Mouse (Mus musculus): Measurements from ENCODE around the gene Tnf. TPM values are rescaled to one million over a fixed set of nuclear protein-coding genes. Genes with fewer than 3 reads are reported as not detected.

Gene Tnf
- polyA plus RNA-seq, 1 experiment from 2014 or later = 0.48 TPM

DNA sequence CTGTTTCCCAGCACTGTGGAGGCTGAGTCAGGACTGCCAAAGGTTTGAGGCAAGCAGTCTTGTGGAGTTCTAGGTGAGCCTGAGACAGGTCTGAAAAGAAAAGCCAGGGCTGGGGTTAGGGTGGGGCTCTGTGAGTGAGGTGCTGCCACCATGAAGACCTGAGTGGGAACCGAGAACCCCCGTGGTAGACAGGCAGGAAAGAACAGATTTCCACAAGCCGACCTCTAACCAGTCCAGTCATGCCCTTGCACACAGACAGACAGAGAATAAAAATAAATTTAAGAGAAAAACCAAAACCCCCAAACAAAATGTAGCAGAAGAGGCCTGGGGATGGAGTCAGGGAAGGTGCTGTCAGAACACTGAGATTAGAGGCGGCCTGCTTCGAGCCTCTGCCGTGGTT lies 26.4 kb downstream of the Tnf start:
- 60% methylated on average over 6 of the region's 6 CpGs for WGBS (ENCODE audit: insufficient replicate concordance)
- no peak overlapping the region for H3K27ac ChIP-seq (ENCODE audit: low read length)
- H3K27me3 ChIP-seq (ENCODE audit: control insufficient read depth, insufficient read depth, low read depth, low read length) = no peaks in the 10 kb centered on the region
- no peak overlapping the region for H3K9ac ChIP-seq (ENCODE audit: low read depth, low read length)
- H3K36me3 ChIP-seq (ENCODE audit: control insufficient read depth, insufficient read depth) = no peaks in the 10 kb centered on the region
- ATAC-seq (ENCODE audit: low read depth) = no peak
- H3K4me3 ChIP-seq (ENCODE audit: low read depth, low read length) = no peak overlapping the region
- no peaks in the 10 kb centered on the region for H3K4me1 ChIP-seq (ENCODE audit: control insufficient read depth, low read depth, low read length)
- no peak overlapping the region for H3K4me2 ChIP-seq (ENCODE audit: low read depth, low read length)
- H3K9me3 ChIP-seq (replicated peaks; ENCODE audit: control insufficient read depth, low read length) = no peaks in the 10 kb centered on the region

DNA sequence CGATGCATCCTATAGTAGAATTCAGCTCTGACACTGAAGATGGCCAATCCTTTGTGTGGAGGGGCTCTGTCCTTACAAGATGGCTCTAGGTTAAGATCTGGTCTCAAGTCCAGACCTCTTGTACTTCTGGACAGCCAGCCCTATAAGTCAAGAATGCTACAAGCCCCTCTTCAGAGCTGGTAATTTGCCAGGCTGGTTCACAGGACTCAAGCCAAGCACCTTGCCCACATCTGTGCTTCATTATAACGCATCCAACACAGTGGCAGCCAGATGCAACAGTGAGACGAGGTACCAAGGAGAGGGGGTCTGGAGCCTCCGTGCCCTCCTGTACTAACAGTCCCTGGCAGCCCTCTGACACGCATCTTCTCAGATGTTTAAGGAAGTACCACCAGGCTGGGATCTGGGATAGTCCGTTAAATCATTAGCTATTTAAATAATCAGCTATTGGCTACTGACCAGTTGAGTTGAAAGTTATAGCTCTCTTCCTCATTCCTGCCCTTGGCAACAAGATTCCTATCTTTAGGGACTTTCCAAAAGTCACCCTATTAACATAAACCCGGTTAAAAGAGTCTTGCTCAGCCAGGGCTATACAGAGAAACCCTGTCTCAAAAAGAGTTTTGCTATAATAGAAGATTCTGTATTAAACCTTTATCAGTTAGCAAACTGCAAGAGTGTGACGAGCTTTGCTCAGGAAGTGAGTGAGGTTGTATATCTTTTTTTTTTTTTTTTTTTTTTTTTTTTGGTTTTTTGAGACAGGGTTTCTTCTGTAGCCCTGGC lies 27.4 kb downstream of the Tnf start:
- Histone ChIP-seq H3K4me1 (ENCODE audit: control insufficient read depth, low read depth, low read length) (no peaks in the 10 kb centered on the region), H3K36me3 (ENCODE audit: control insufficient read depth, insufficient read depth) (no peaks in the 10 kb centered on the region), H3K9ac (ENCODE audit: low read depth, low read length) (no peak overlapping the region), H3K4me3 (ENCODE audit: low read depth, low read length) (no peak overlapping the region), H3K27me3 (ENCODE audit: control insufficient read depth, insufficient read depth, low read depth, low read length) (no peaks in the 10 kb centered on the region), H3K27ac (ENCODE audit: low read length) (no peak overlapping the region), H3K9me3 (replicated peaks; ENCODE audit: control insufficient read depth, low read length) (no peaks in the 10 kb centered on the region), H3K4me2 (ENCODE audit: low read depth, low read length) (no peak overlapping the region)
- ATAC-seq (ENCODE audit: low read depth) = no peak
- 50% methylated on average over 8 of the region's 8 CpGs for WGBS (ENCODE audit: insufficient replicate concordance)

DNA sequence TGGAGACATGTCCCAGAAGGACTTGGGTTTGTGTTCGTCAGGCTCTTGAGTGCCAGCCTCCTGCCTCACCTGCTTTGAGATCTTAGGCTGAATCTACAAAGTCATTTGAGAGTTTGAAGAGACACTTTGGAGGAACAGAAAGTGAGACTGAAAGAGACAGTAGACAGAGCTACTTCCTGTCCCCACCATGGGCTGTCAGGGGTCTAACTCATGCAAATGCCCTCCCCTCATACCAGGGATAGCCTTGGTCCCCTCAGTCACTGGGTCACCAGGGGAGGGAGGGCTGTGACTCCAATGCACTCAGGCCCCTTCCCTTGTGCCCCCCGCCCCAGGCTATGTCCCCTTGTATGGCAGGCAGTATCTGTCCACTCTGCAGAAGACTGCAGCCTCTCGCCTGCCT lies 28.5 kb downstream of the Tnf start:
- no peak overlapping the region for H3K4me2 ChIP-seq (ENCODE audit: low read depth, low read length)
- 38% methylated on average over 3 of the region's 3 CpGs for WGBS (ENCODE audit: insufficient replicate concordance)
- ATAC-seq (ENCODE audit: low read depth) = no peak
- no peaks in the 10 kb centered on the region for H3K27me3 ChIP-seq (ENCODE audit: control insufficient read depth, insufficient read depth, low read depth, low read length)
- no peak overlapping the region for H3K27ac ChIP-seq (ENCODE audit: low read length)
- H3K9ac ChIP-seq (ENCODE audit: low read depth, low read length) = no peak overlapping the region
- no peaks in the 10 kb centered on the region for H3K9me3 ChIP-seq (replicated peaks; ENCODE audit: control insufficient read depth, low read length)
- H3K4me3 ChIP-seq (ENCODE audit: low read depth, low read length) = no peak overlapping the region
- no peaks in the 10 kb centered on the region for H3K4me1 ChIP-seq (ENCODE audit: control insufficient read depth, low read depth, low read length)
- no peaks in the 10 kb centered on the region for H3K36me3 ChIP-seq (ENCODE audit: control insufficient read depth, insufficient read depth)

DNA sequence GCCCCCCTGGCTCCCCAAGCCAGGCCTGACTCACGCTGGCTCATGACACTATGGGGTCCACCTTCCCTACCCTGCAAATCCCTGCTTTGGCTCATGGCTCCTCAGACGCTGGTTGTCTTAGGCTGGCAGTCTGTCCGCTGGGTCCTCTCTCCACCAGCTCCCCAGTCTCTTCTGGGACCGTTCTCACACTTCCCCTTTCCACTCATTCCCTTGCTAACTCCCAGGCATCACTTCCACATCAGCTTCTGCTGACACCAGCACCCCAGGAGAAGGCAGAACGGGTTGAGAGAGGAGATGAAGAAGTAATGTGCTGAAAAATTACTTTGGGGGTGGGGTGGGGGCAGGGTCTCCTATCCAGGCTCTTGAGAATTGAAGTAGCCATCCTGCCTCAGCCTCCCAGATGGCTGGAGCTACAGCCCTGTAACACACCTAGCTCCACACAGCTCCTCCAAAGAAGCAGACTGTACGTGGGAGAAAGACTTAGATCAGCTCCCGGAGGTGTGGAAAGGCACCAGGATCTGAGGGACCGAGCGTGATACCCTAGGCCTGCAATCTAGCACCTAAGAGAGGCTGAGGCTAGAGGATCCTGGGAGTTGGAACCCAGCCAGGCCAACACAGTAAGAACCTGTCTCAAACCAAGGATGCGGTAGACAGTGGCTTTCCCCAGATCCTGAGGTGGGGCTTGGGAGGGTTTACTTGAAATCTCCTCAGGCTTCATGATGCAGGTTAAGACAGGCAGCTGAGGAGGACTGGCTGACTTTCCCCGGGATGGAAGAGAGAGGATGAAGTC lies 29.2 kb downstream of the Tnf start:
- no peaks in the 10 kb centered on the region for H3K36me3 ChIP-seq (ENCODE audit: control insufficient read depth, insufficient read depth)
- WGBS (ENCODE audit: insufficient replicate concordance) = 49% methylated on average over 11 of the region's 11 CpGs
- no peak overlapping the region for H3K9ac ChIP-seq (ENCODE audit: low read depth, low read length)
- no peak overlapping the region for H3K4me2 ChIP-seq (ENCODE audit: low read depth, low read length)
- H3K9me3 ChIP-seq (replicated peaks; ENCODE audit: control insufficient read depth, low read length) = no peaks in the 10 kb centered on the region
- H3K4me3 ChIP-seq (ENCODE audit: low read depth, low read length) = no peak overlapping the region
- H3K27me3 ChIP-seq (ENCODE audit: control insufficient read depth, insufficient read depth, low read depth, low read length) = no peaks in the 10 kb centered on the region
- no peaks in the 10 kb centered on the region for H3K4me1 ChIP-seq (ENCODE audit: control insufficient read depth, low read depth, low read length)
- H3K27ac ChIP-seq (ENCODE audit: low read length) = no peak overlapping the region
- no peak for ATAC-seq (ENCODE audit: low read depth)

DNA sequence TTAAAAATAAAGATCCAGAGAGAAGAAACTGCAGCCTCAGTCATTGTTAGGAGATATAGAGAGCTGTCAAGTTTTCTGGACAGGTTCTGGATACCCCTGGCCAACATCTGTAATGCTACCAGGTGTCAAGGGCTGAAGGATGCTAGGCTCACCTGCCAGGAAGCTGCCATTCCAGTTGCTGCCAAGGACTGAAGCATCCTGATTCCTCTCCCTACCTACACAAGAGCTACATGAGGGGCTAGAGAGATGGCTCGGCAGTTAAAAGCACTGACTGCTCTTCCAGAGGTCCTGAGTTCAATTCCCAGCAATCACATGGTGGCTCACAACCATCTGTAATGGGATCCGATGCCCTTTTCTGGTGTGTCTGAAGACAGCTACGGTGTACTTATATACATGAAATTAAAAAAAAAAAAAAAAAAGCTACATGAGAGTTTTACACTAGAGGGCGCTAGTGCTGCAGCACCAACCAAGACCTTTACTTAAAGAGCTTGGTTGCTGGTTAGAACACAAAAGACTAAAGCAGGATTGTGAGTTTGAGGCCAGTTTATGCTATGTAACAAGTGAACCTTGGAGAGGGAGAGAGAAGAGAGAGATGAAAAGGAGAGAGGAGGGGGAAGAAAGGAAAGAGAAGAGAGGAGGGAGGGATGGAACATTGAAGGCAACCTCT lies 33.1 kb downstream of the Tnf start:
- ATAC-seq (ENCODE audit: low read depth) = no peak
- WGBS (ENCODE audit: insufficient replicate concordance) = 9% methylated on average over 4 of the region's 4 CpGs
- Histone ChIP-seq H3K9ac (ENCODE audit: low read depth, low read length) (no peak overlapping the region), H3K9me3 (replicated peaks; ENCODE audit: control insufficient read depth, low read length) (no peaks in the 10 kb centered on the region), H3K4me2 (ENCODE audit: low read depth, low read length) (no peak overlapping the region), H3K27ac (ENCODE audit: low read length) (no peak overlapping the region), H3K4me3 (ENCODE audit: low read depth, low read length) (no peak overlapping the region), H3K4me1 (ENCODE audit: control insufficient read depth, low read depth, low read length) (peaks cover 8% of the 10 kb centered on the region), H3K36me3 (ENCODE audit: control insufficient read depth, insufficient read depth) (no peaks in the 10 kb centered on the region), H3K27me3 (ENCODE audit: control insufficient read depth, insufficient read depth, low read depth, low read length) (no peaks in the 10 kb centered on the region)

DNA sequence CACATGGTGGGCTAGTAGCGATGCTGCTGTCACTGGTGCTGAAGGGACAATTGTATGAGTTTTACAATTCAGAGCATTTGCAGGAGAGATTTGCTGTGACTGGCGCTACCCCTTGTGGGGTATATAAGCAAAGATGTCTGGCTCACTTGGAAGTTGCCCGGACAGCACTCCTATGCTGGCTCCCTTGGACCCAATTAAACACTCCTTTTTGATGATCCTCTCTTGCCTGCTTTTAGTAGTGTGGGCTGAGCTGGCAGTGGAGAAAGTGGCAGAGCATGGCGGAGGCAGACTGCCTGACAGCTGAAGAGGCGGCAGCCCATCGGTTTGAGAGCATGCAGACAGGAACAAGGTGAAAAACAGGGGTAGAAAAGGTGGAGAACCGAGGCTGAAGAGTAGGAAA lies 34.0 kb downstream of the Tnf start:
- Histone ChIP-seq H3K4me3 (ENCODE audit: low read depth, low read length) (no peak overlapping the region), H3K9ac (ENCODE audit: low read depth, low read length) (no peak overlapping the region), H3K27ac (ENCODE audit: low read length) (no peak overlapping the region), H3K4me1 (ENCODE audit: control insufficient read depth, low read depth, low read length) (peaks cover 17% of the 10 kb centered on the region), H3K9me3 (replicated peaks; ENCODE audit: control insufficient read depth, low read length) (no peaks in the 10 kb centered on the region), H3K36me3 (ENCODE audit: control insufficient read depth, insufficient read depth) (no peaks in the 10 kb centered on the region), H3K4me2 (ENCODE audit: low read depth, low read length) (no peak overlapping the region), H3K27me3 (ENCODE audit: control insufficient read depth, insufficient read depth, low read depth, low read length) (no peaks in the 10 kb centered on the region)
- WGBS (ENCODE audit: insufficient replicate concordance) = 68% methylated on average over 7 of the region's 7 CpGs
- no peak for ATAC-seq (ENCODE audit: low read depth)

DNA sequence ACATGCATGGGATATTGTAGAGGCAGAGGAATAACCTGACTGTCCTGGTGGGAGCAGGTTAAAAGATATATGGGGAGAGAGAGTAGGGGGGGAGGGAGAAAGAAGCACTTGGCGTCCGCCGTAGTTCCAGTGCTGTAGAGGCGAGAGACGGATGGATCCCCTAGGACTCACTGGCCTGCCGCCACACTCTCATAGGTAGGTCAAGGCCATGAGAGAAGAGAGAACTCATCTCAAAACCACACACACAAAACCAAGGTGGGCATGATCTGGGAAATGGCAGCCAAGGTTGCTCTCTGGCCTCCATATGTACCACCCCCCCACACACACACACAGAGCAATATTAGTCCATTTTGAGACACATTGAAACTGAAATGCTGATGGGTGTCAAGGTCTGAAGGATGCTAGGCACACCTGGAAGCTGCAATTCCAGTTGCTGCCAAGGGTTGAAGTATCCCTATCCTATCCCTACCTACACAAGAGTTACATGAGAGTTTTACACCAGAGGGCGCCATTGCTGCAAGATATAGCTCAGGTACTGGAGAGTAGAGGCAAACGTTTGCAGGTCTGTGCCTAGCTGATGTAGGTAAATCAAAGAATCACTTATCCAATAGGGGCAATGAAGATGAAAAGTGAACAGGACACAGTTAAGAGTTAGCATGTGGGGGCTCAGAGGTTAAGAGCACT lies 35.3 kb downstream of the Tnf start:
- H3K4me2 ChIP-seq (ENCODE audit: low read depth, low read length) = no peak overlapping the region
- peaks cover 7% of the 10 kb centered on the region for H3K36me3 ChIP-seq (ENCODE audit: control insufficient read depth, insufficient read depth)
- ATAC-seq (ENCODE audit: low read depth) = no peak
- H3K27ac ChIP-seq (ENCODE audit: low read length) = no peak overlapping the region
- H3K9ac ChIP-seq (ENCODE audit: low read depth, low read length) = no peak overlapping the region
- H3K4me1 ChIP-seq (ENCODE audit: control insufficient read depth, low read depth, low read length) = peaks cover 25% of the 10 kb centered on the region
- H3K27me3 ChIP-seq (ENCODE audit: control insufficient read depth, insufficient read depth, low read depth, low read length) = no peaks in the 10 kb centered on the region
- H3K9me3 ChIP-seq (replicated peaks; ENCODE audit: control insufficient read depth, low read length) = no peaks in the 10 kb centered on the region
- WGBS (ENCODE audit: insufficient replicate concordance) = 69% methylated on average over 8 of the region's 8 CpGs
- no peak overlapping the region for H3K4me3 ChIP-seq (ENCODE audit: low read depth, low read length)

DNA sequence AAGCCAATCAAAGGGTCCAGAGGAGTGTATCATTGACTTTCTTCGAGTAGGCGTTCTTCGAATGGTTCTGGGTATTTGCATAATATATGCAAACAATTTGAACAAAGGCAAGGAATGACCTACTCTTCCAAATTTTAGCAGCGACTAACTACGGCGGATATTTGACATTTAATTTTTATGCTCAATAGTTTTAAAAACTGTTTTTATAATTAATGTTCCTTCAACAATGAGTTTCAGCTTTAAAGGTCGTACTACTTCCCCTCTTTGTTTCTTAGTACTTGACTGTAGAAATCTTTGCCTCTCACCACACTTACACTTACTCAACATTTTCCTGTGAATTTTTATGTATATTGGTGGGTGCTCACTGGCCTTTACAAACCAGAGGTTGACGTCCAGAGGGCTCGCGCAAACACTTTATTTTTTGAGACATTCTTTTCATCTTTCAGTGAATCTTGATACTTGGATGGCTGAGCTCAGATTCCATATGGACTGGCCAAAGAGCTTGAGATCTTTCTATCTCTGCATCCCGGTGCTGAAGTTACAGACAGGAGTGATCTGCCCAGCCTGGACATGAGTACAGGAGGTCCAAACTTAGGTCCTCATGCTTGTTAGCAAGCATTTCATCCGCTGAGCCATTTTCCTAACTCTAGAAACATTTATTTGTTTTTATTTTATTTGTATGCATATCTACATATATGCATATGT lies 36.2 kb downstream of the Tnf start:
- WGBS (ENCODE audit: insufficient replicate concordance) = 25% methylated on average over 12 of the region's 12 CpGs
- H3K4me2 ChIP-seq (ENCODE audit: low read depth, low read length) = peak overlapping the region; percentile 90
- H3K27me3 ChIP-seq (ENCODE audit: control insufficient read depth, insufficient read depth, low read depth, low read length) = no peaks in the 10 kb centered on the region
- H3K27ac ChIP-seq (ENCODE audit: low read length) = peak overlapping the region; percentile 98
- H3K4me1 ChIP-seq (ENCODE audit: control insufficient read depth, low read depth, low read length) = peaks cover 25% of the 10 kb centered on the region
- H3K9ac ChIP-seq (ENCODE audit: low read depth, low read length) = peak overlapping the region; percentile 66; the same call in 1 of the 2 replicates
- peak overlapping the region; percentile 81 for H3K4me3 ChIP-seq (ENCODE audit: low read depth, low read length)
- H3K9me3 ChIP-seq (replicated peaks; ENCODE audit: control insufficient read depth, low read length) = no peaks in the 10 kb centered on the region
- ATAC-seq (ENCODE audit: low read depth) = no peak; the same call in 1 of the 2 replicates
- peaks cover 16% of the 10 kb centered on the region for H3K36me3 ChIP-seq (ENCODE audit: control insufficient read depth, insufficient read depth)

All from liver, embryonic 16.5 days (tissue).